Mouse (Mus musculus): ENCODE data around the gene Vmn1r14. TPM values are rescaled to one million over a fixed set of nuclear protein-coding genes. Genes with fewer than 3 reads are reported as not detected.
"Not testable (repeated sequence)": the region's sequence is repeated elsewhere in the genome, so short reads cannot be mapped to it uniquely, and the experiment has no call there.

Vmn1r14 gene
- total RNA-seq (2021), result not detected
- long read RNA-seq, experiment 1, result 0 reads
- long read RNA-seq, experiment 2, result 0 reads

GRCm38 (mm10) chr6:57231386-57231785 lies at the start of gene Vmn1r14:
Gene Vmn1r14, plus strand, starts transcription at chr6:57231686.
- intact Hi-C loops (cut with DNase I), result no loop called here
- DNase-seq, result no peak

- intact Hi-C loops (cut with DNase I); DNase-seq: not testable (repeated sequence)
Measured at GRCm38 (mm10) chr6:57190016-57190415, 41.5 kb upstream of the Vmn1r14 start.

GRCm38 (mm10) chr6:57202990-57203389 lies 28.5 kb upstream of the Vmn1r14 start, which contains the start of gene Vmn1r13:
Gene Vmn1r13, plus strand, starts transcription at chr6:57203290.
- DNase-seq; intact Hi-C loops (cut with DNase I): not testable (repeated sequence)

GRCm38 (mm10) chr6:57257652-57258051 lies 26.2 kb downstream of the Vmn1r14 start, which contains the start of gene Vmn1r15:
Gene Vmn1r15, plus strand, starts transcription at chr6:57257952.
- intact Hi-C loops (cut with DNase I), result no loop called here
- DNase-seq, result no peak

- DNase-seq, result no peak
- intact Hi-C loops (cut with DNase I), result no loop called here
Measured at GRCm38 (mm10) chr6:57260990-57261389, 29.5 kb downstream of the Vmn1r14 start.

GRCm38 (mm10) chr6:57271881-57272280 lies 40.4 kb downstream of the Vmn1r14 start:
- DNase-seq, result no peak
- intact Hi-C loops (cut with DNase I), result no loop called here

GRCm38 (mm10) chr6:57272517-57272916 lies 41.0 kb downstream of the Vmn1r14 start:
- intact Hi-C loops (cut with DNase I), result no loop called here
- no peak for DNase-seq

GRCm38 (mm10) chr6:57278952-57279351 lies 47.5 kb downstream of the Vmn1r14 start:
- intact Hi-C loops (cut with DNase I), result no loop called here
- no peak for DNase-seq

Other genes starting within 250 kb of the Vmn1r14 start
- gene Vmn1r6, start 234.4 kb upstream of the Vmn1r14 start, total RNA-seq (2021), result not detected
- not detected for gene Vmn1r7, start 206.4 kb upstream of the Vmn1r14 start, total RNA-seq (2021)
- gene Vmn1r8, start 199.4 kb upstream of the Vmn1r14 start, total RNA-seq (2021), result not detected
- not detected for gene Vmn1r9, start 164.9 kb upstream of the Vmn1r14 start, total RNA-seq (2021)
- gene Vmn1r10, start 122.2 kb upstream of the Vmn1r14 start, total RNA-seq (2021), result not detected
- not detected for gene Vmn1r11, start 98.2 kb upstream of the Vmn1r14 start, total RNA-seq (2021)
- not detected for gene Vmn1r12, start 74.8 kb upstream of the Vmn1r14 start, total RNA-seq (2021)
- gene Vmn1r13, start 28.4 kb upstream of the Vmn1r14 start, total RNA-seq (2021), result not detected
- gene Vmn1r15, start 26.3 kb downstream of the Vmn1r14 start, total RNA-seq (2021), result not detected
- not detected for gene Vmn1r16, start 97.8 kb downstream of the Vmn1r14 start, total RNA-seq (2021)
- not detected for gene Vmn1r17, start 132.0 kb downstream of the Vmn1r14 start, total RNA-seq (2021)
- gene Vmn1r18, start 164.1 kb downstream of the Vmn1r14 start, total RNA-seq (2021), result not detected
- not detected for gene Vmn1r19, start 172.1 kb downstream of the Vmn1r14 start, total RNA-seq (2021)
- gene Vmn1r20, start 197.2 kb downstream of the Vmn1r14 start, total RNA-seq (2021), result not detected